Mouse (Mus musculus) G1E (cell line): ENCODE measurements at regions not wholly inside any gene's neighbourhood (a gene's known extent, or its start where the extent isn't known, plus 50 kb on each side); places are given as distances from the start of the nearest gene placed in this dataset.

ENCODE experiments used
- CTCF ChIP-seq: IDR thresholded peaks from 2 replicates; pipeline ENCODE4 v1.5.1; 2012; ENCODE audit warnings: low read depth, low read length, inconsistent platforms, mixed read lengths
- GATA1 ChIP-seq: IDR thresholded peaks from 2 replicates; pipeline ENCODE4 v1.6.1; 2012; ENCODE audit warnings: borderline replicate concordance, low read length, inconsistent platforms, mixed read lengths
- GATA2 ChIP-seq: IDR thresholded peaks from 2 replicates; pipeline ENCODE4 v1.6.1; 2012; ENCODE audit warnings: low read depth, low read length, inconsistent platforms, borderline replicate concordance
- POLR2AphosphoS5 ChIP-seq: IDR thresholded peaks from 2 replicates; pipeline ENCODE4 v1.6.1; 2012; ENCODE audit warnings: low read depth, low read length, inconsistent platforms; ENCODE audit not compliant: insufficient replicate concordance
- TAL1 ChIP-seq: conservative IDR thresholded peaks from 2 replicates; pipeline ENCODE4 v1.6.1; 2012; ENCODE audit warnings: low read depth, low read length, inconsistent platforms, mixed read lengths

- TF ChIP-seq CTCF (no peak), TAL1 (no peak), GATA1 (no peak), GATA2 (no peak), POLR2AphosphoS5 (no peak)
These were observed 83.6 kb downstream of the Chst2 start for GRCm38 (mm10) chr9:95322893-95323292.
